10 mouse cellular contexts compared by ENCODE assay signal in the genomic region with DNA sequence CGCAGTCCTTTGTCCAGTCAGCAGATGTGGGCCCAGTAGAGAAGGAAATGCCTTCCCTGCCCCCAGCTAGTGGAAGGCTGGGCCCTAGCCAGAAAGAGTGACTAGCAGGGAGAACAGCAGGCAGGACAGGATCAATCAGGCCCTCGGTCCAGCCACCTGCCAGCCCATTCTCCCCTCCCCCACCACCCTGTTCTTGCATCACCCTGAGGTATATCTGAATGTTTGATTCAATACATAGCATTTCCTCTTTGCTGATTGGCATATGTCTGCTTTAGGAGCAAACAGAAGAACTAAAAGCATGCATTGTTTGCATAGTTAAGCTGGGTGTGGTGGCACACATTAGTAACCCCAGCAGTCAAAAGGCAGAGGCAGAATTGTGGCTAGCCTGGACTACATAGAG. TPM values are rescaled to one million over a fixed set of nuclear protein-coding genes. Genes with fewer than 3 reads are reported as not detected.
DNase-seq lines count a peak whose midpoint lies in the region; ATAC-seq lines count a peak whose summit lies in the region.
"Had no signal": no experiment of that assay in that cellular context is flagged by ENCODE, and none has a peak within 500 bp of the region (broad histone marks: within the 10 kb centered on the region; RNA-seq: fewer than 3 reads in every experiment).

No protein-coding gene starts in this region.

- H3K4me2 ChIP-seq in midbrain, embryonic 13.5 days (replicated peaks), result no peak overlapping the region
- no peak overlapping the region for H3K4me2 ChIP-seq in liver, embryonic 12.5 days
- H3K4me2 ChIP-seq in stomach, embryonic 14.5 days (replicated peaks; ENCODE audit: low read depth, low read length), result no peak overlapping the region

- no peaks in the 10 kb centered on the region for H3K9me3 ChIP-seq in midbrain, embryonic 10.5 days (replicated peaks)
- H3K9me3 ChIP-seq in midbrain, embryonic 13.5 days, result no peaks in the 10 kb centered on the region
- no peaks in the 10 kb centered on the region for H3K9me3 ChIP-seq in liver, embryonic 12.5 days (replicated peaks)
- H3K9me3 ChIP-seq in stomach, embryonic 14.5 days (ENCODE audit: control insufficient read depth, low read depth, low read length), result no peaks in the 10 kb centered on the region

- no peaks in the 10 kb centered on the region for H3K36me3 ChIP-seq in midbrain, embryonic 10.5 days
- no peaks in the 10 kb centered on the region for H3K36me3 ChIP-seq in midbrain, embryonic 13.5 days
- no peaks in the 10 kb centered on the region for H3K36me3 ChIP-seq in liver, embryonic 12.5 days
- H3K36me3 ChIP-seq in stomach, embryonic 14.5 days (ENCODE audit: control insufficient read depth, insufficient read depth, low read length), result no peaks in the 10 kb centered on the region

- no peak overlapping the region for H3K4me3 ChIP-seq in midbrain, embryonic 10.5 days
- no peak overlapping the region for H3K4me3 ChIP-seq in midbrain, embryonic 13.5 days (replicated peaks)
- H3K4me3 ChIP-seq in liver, embryonic 12.5 days, result no peak overlapping the region
- H3K4me3 ChIP-seq in stomach, embryonic 14.5 days (ENCODE audit: low read depth, low read length), result no peak overlapping the region
- H3K4me3 ChIP-seq: layer of hippocampus, adult 2 months had no signal

- 44% methylated on average over 2 of the region's 2 CpGs for WGBS in midbrain, embryonic 10.5 days
- WGBS in midbrain, embryonic 13.5 days, result 16% methylated on average over 2 of the region's 2 CpGs
- WGBS in liver, embryonic 12.5 days (ENCODE audit: insufficient replicate concordance), result 31% methylated on average over 2 of the region's 2 CpGs
- WGBS in stomach, embryonic 14.5 days, result 37% methylated on average over 2 of the region's 2 CpGs

- no peak for ATAC-seq in midbrain, embryonic 13.5 days
- ATAC-seq in hematopoietic stem cell, adult 5-6 weeks (replicated peaks in 1 of 2; ENCODE audit: insufficient read depth in 1 of 2, low FRiP score in 2 of 2, low TSS enrichment in 1 of 2, low read depth in 1 of 2, poor library complexity in 2 of 2, severe bottlenecking in 2 of 2), result peak; percentile 20 to 42; a peak in 2 of 4 replicates
- ATAC-seq in liver, embryonic 12.5 days, result peak; percentile 27; the same call in 1 of the 2 replicates
- peak; percentile 54; the same call in 1 of the 2 replicates for ATAC-seq in stomach, embryonic 14.5 days (ENCODE audit: insufficient number of reproducible peaks, insufficient read depth, low FRiP score, low read depth)
- ATAC-seq in activated CD4-positive, CD25-positive, alpha-beta regulatory T cell, adult 4 months, result no peak

- no peaks in the 10 kb centered on the region for H3K27me3 ChIP-seq in midbrain, embryonic 10.5 days (ENCODE audit: low read depth, poor library complexity, severe bottlenecking)
- H3K27me3 ChIP-seq in midbrain, embryonic 13.5 days, result no peaks in the 10 kb centered on the region
- H3K27me3 ChIP-seq in liver, embryonic 12.5 days (replicated peaks), result no peaks in the 10 kb centered on the region
- no peaks in the 10 kb centered on the region for H3K27me3 ChIP-seq in stomach, embryonic 14.5 days (ENCODE audit: control insufficient read depth, insufficient read depth, low read length)

- peaks cover 31% of the 10 kb centered on the region for H3K4me1 ChIP-seq in midbrain, embryonic 10.5 days
- H3K4me1 ChIP-seq in midbrain, embryonic 13.5 days (replicated peaks), result peaks cover 22% of the 10 kb centered on the region
- H3K4me1 ChIP-seq in liver, embryonic 12.5 days, result peaks cover 24% of the 10 kb centered on the region
- peaks cover 16% of the 10 kb centered on the region for H3K4me1 ChIP-seq in stomach, embryonic 14.5 days (ENCODE audit: control insufficient read depth, insufficient read depth, low read length)

- peak overlapping the region; percentile 52 for H3K27ac ChIP-seq in midbrain, embryonic 10.5 days (replicated peaks)
- no peak overlapping the region for H3K27ac ChIP-seq in midbrain, embryonic 13.5 days
- no peak overlapping the region for H3K27ac ChIP-seq in liver, embryonic 12.5 days
- peak overlapping the region; percentile 52; the same call in 1 of the 2 replicates for H3K27ac ChIP-seq in stomach, embryonic 14.5 days (ENCODE audit: low read length)
- H3K27ac ChIP-seq: layer of hippocampus, adult 2 months had no signal

- no peak for DNase-seq in midbrain, embryonic 10.5 days (ENCODE audit: low spot score)
- DNase-seq in layer of hippocampus, adult 9-10 months (ENCODE audit: low spot score), result no peak
- DNase-seq in ovary, adult 18-20 months (ENCODE audit: low spot score), result no peak
- DNase-seq: cerebellum, adult 2 months had no signal

- no peak overlapping the region for H3K9ac ChIP-seq in midbrain, embryonic 13.5 days (replicated peaks)
- H3K9ac ChIP-seq in liver, embryonic 12.5 days, result no peak overlapping the region
- no peak overlapping the region for H3K9ac ChIP-seq in stomach, embryonic 14.5 days (replicated peaks; ENCODE audit: low read depth, low read length)

RNA-seq across cellular contexts. Expression of a gene that starts 32.9 kb away (rescaled TPM):
- polyA plus RNA-seq in midbrain, embryonic 10.5 days (2016; fragmentation: Nextera tagmentation; extraction: Ambion mirVana), result 4.3 and 4.4 TPM in 2 replicates
- 3.1 and 4.1 TPM in 2 replicates for polyA plus RNA-seq in midbrain, embryonic 13.5 days (2015; fragmentation: Nextera tagmentation; extraction: Ambion mirVana)
- total RNA-seq in hematopoietic stem cell, adult 5-6 weeks (2017), result 4.1 and 7.5 TPM in 2 replicates
- polyA plus RNA-seq in liver, embryonic 12.5 days (2016; fragmentation: Nextera tagmentation; extraction: Ambion mirVana), result 2.3 and 2.7 TPM in 2 replicates
- 16.1 and 17.0 TPM in 2 replicates for polyA plus RNA-seq in stomach, embryonic 14.5 days (2014; fragmentation: Nextera tagmentation; extraction: Ambion mirVana)
- 1 to 10 TPM; 2.3 to 2.9 TPM for polyA plus RNA-seq in activated CD4-positive, CD25-positive, alpha-beta regulatory T cell, adult 4 months (2017; shearing (Covaris generic))

Comparison
In these comparisons a context has a peak if more than half of its experiments do, and no peak if none do; other contexts are left out.
1. H3K27ac ChIP-seq: peak in midbrain, embryonic 10.5 days (single experiment) and stomach, embryonic 14.5 days (single experiment); none in midbrain, embryonic 13.5 days (single experiment) and liver, embryonic 12.5 days (single experiment).
2. ATAC-seq: peak in hematopoietic stem cell, adult 5-6 weeks (2 of 2), liver, embryonic 12.5 days (single experiment) and stomach, embryonic 14.5 days (single experiment); none in midbrain, embryonic 13.5 days (single experiment) and activated CD4-positive, CD25-positive, alpha-beta regulatory T cell, adult 4 months (single experiment).